Mouse (Mus musculus) mouse embryonic stem cell (cell line): ENCODE results near the gene Kifc1.

ENCODE experiments used
- in situ Hi-C, 2 experiments: fragments of 300-500 bp; cut with MboI; formaldehyde crosslinking; loops; 1 replicate in 1 of 2; 3 replicates in 1 of 2; pipeline ENCODE4 v1.14.3; 2019 to 2020; ENCODE audit warnings: low sequenced_read_pairs in 2 of 2, low pct_unique_long_range_greater_than_20kb in 1 of 2, mixed read lengths in 1 of 2; ENCODE audit not compliant: unreplicated experiment in 1 of 2

Kifc1 gene

GRCm38 (mm10) chr17:33920282-33921097, 30.0 kb upstream of the Kifc1 start:
- in situ Hi-C loops = no loop called here

- in situ Hi-C loops = no loop called here
Observed at GRCm38 (mm10) chr17:33919351-33920281, 29.2 kb upstream of the Kifc1 start.

- in situ Hi-C loops = no loop called here
Observed at GRCm38 (mm10) chr17:33918293-33919203, 28.1 kb upstream of the Kifc1 start.

GRCm38 (mm10) chr17:33917656-33918292, 27.3 kb upstream of the Kifc1 start:
- in situ Hi-C loops = no loop called here

GRCm38 (mm10) chr17:33916847-33917655, 26.6 kb upstream of the Kifc1 start:
- in situ Hi-C loops = no loop called here

GRCm38 (mm10) chr17:33916294-33916693, 25.8 kb upstream of the Kifc1 start:
- in situ Hi-C loops = no loop called here

- in situ Hi-C loops = no loop called here
Observed at GRCm38 (mm10) chr17:33915671-33916250, 25.3 kb upstream of the Kifc1 start, which contains the start of the genes Tapbp and Zbtb22. Gene Tapbp, plus strand, starts transcription at chr17:33915899. Gene Zbtb22, plus strand, starts transcription at chr17:33915904.

GRCm38 (mm10) chr17:33914969-33915391, 24.5 kb upstream of the Kifc1 start:
- in situ Hi-C loops = no loop called here

- in situ Hi-C loops = no loop called here
Observed at GRCm38 (mm10) chr17:33913905-33914304, 23.4 kb upstream of the Kifc1 start.

- in situ Hi-C loops = no loop called here
Observed at GRCm38 (mm10) chr17:33913264-33913663, 22.8 kb upstream of the Kifc1 start.

- in situ Hi-C loops = no loop called here
Observed at GRCm38 (mm10) chr17:33911813-33912414, 21.5 kb upstream of the Kifc1 start.

GRCm38 (mm10) chr17:33911052-33911812, 20.8 kb upstream of the Kifc1 start:
- in situ Hi-C loops = no loop called here

- in situ Hi-C loops = no loop called here
Observed at GRCm38 (mm10) chr17:33910346-33911051, 20.0 kb upstream of the Kifc1 start.

- in situ Hi-C loops = no loop called here
Observed at GRCm38 (mm10) chr17:33909869-33910250, 19.4 kb upstream of the Kifc1 start.
